11 mouse cellular contexts compared by ENCODE assay signal in genomic region chr1:178600851-178601569, GRCm38 (mm10).
DNase-seq lines count a peak whose midpoint lies in the region; ATAC-seq lines count a peak whose summit lies in the region.
"Had no signal": no experiment of that assay in that cellular context is flagged by ENCODE, and none has a peak within 500 bp of the region (broad histone marks: within the 10 kb centered on the region; RNA-seq: fewer than 3 reads in every experiment).

No protein-coding gene starts in this region.

- H3K9me3 ChIP-seq in heart, embryonic 12.5 days (replicated peaks), result no peaks in the 10 kb centered on the region; the same call in 1 of the 2 replicates
- H3K9me3 ChIP-seq in limb, embryonic 13.5 days, result 0 out of 2 replicates have a peak, but pooled peaks cover 3% of the 10 kb centered on the region
- H3K9me3 ChIP-seq: heart, embryonic 15.5 days had no signal

- peaks cover 17% of the 10 kb centered on the region for H3K36me3 ChIP-seq in heart, embryonic 12.5 days
- no peaks in the 10 kb centered on the region for H3K36me3 ChIP-seq in limb, embryonic 13.5 days
- H3K36me3 ChIP-seq: heart, embryonic 15.5 days had no signal

- intact Hi-C loops in heart, postnatal 36 days (cut with DNase I), result no loop called here

- WGBS in heart, embryonic 12.5 days, result 84% methylated on average over 15 of the region's 15 CpGs
- WGBS in limb, embryonic 13.5 days, result 77% methylated on average over 15 of the region's 15 CpGs

- H3K27ac ChIP-seq in heart, embryonic 12.5 days (ENCODE audit: poor library complexity, severe bottlenecking), result no peak overlapping the region
- H3K27ac ChIP-seq in limb, embryonic 13.5 days, result no peak overlapping the region
- H3K27ac ChIP-seq: heart, embryonic 15.5 days had no signal

- H3K4me3 ChIP-seq in heart, embryonic 12.5 days, result no peak overlapping the region
- no peak overlapping the region for H3K4me3 ChIP-seq in limb, embryonic 13.5 days
- H3K4me3 ChIP-seq: heart, embryonic 15.5 days; myocyte had no signal

- DNase-seq in heart, postnatal 36 days, result no peak
- peak; percentile 11 for DNase-seq in CD4-positive helper T cell, adult 2 months (ENCODE audit: low read depth, low spot score)
- DNase-seq in cerebellum, adult 9-11 months, result peak; percentile 77
- DNase-seq in frontal cortex, postnatal 25 days (ENCODE audit: low spot score in 2 of 2), result no peak
- no peak for DNase-seq in thymus, postnatal 25 days
- DNase-seq in yolk sac, embryonic 10.5 days (ENCODE audit: low spot score), result no peak

- H3K4me2 ChIP-seq in heart, embryonic 12.5 days, result no peak overlapping the region
- H3K4me2 ChIP-seq in limb, embryonic 13.5 days (replicated peaks), result no peak overlapping the region
- H3K4me2 ChIP-seq: heart, embryonic 15.5 days had no signal

- H3K27me3 ChIP-seq in heart, embryonic 12.5 days (replicated peaks), result no peaks in the 10 kb centered on the region
- no peaks in the 10 kb centered on the region for H3K27me3 ChIP-seq in limb, embryonic 13.5 days
- H3K27me3 ChIP-seq: CH12.LX; heart, embryonic 15.5 days had no signal

- ATAC-seq in heart, embryonic 12.5 days (ENCODE audit: insufficient number of reproducible peaks, low FRiP score), result peak; percentile 43; the same call in 1 of the 2 replicates
- ATAC-seq in limb, embryonic 13.5 days (ENCODE audit: low FRiP score, low read depth), result 0 out of 2 replicates have a peak, but pooled peaks have one; percentile 21

- 0 out of 2 replicates have a peak overlapping the region, but pooled peaks have one; percentile 4 for H3K9ac ChIP-seq in heart, embryonic 12.5 days
- H3K9ac ChIP-seq in limb, embryonic 13.5 days, result no peak overlapping the region
- H3K9ac ChIP-seq: heart, embryonic 15.5 days had no signal

- peaks cover 32% of the 10 kb centered on the region for H3K4me1 ChIP-seq in heart, embryonic 12.5 days (replicated peaks)
- peaks cover 23% of the 10 kb centered on the region for H3K4me1 ChIP-seq in limb, embryonic 13.5 days

Comparison
In these comparisons a context has a peak if more than half of its experiments do, and no peak if none do; other contexts are left out.
1. DNase-seq: peak in CD4-positive helper T cell, adult 2 months (single experiment) and cerebellum, adult 9-11 months (single experiment); none in heart, postnatal 36 days (0 of 2), frontal cortex, postnatal 25 days (0 of 2), thymus, postnatal 25 days (single experiment) and yolk sac, embryonic 10.5 days (single experiment).